Mouse (Mus musculus) stomach, postnatal 0 days (tissue): ENCODE measurements around the gene Cmtm5.

Experiments
- CTCF ChIP-seq: IDR thresholded peaks from 2 replicates; pipeline ENCODE4 v1.5.1; 2016; ENCODE audit warnings: antibody characterized with exemption, low read depth, mild to moderate bottlenecking, moderate library complexity
- EP300 ChIP-seq: optimal IDR thresholded peaks from 2 replicates; pipeline ENCODE3; 2016; ENCODE audit warnings: antibody characterized with exemption

DNA sequence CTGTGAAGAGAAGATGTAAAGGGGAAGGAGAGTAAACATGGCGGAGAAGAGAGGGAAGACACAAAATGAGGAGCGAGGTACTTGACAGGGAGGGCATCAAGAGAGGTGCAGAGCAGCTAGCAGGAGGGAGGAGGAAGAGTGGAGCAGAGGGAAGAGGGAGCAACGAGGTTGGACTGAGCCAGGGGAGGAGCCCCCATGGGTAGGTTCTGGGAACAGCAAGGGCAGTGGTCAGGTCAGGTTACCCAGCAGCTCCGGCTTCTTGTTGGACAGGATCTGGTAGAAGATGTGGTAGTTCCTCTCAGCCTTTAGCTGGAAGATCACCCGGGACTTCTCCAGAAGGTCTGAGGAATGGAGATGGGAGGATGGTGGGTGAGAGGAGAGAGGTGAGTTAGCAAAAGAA, 25.4 kb downstream of the Cmtm5 start:
- TF ChIP-seq CTCF (no peak), EP300 (no peak)
